Mouse (Mus musculus) cerebellum, postnatal 4 days (tissue): Measurements from ENCODE around the gene Cela2a.

Experiments
- DNase-seq, 2 experiments: peaks; one replicate each; pipeline ENCODE4 v3.0.0; 2022; ENCODE audit warnings: low spot score in 2 of 2, mixed read lengths in 1 of 2

Gene Cela2a

DNA sequence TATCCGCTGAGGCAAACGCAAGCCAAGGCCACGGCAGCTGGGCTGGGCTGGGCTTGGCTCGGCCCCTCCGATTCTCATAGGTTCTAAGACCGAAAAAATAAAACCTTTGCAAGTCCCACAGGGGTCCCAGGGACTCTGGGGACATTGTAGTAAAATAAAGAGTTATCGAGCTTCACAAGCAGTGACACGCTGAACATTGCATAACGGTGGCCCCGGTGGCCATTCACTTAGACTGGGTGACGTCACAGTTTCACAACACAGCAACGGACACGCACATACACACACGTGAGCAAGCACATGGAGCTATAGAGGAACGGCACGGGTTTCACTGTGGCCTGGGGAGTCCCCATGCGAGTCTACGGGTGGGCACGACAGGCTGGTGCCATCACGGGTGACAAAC is 32.5 kb upstream of the Cela2a start:
- DNase-seq = no peak

DNA sequence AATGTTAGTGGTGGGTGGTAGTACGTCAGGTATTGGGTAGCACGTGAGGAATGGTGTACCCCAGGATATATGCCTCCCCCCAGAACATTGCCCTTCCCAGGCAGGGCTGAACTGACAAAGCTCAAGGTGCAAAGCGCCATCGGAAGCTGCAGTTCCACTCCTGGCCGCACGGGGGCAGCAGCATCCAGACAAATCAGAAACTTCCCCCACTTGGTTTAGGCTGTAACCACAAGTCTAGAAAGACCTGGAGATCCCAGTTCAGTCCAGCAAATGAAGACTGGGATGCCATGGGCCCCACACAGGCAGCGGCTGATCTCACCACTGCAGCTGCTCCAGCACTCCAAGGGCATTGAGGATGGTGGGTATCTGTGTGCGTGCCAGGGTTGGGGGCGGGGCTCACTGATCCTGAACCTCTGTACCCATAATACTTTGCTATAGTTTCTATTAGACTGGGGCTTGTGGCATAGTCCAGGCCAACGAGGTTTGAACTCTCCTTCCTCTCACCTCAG is 31.5 kb upstream of the Cela2a start:
- peak; percentile 87 to 92 for DNase-seq

DNA sequence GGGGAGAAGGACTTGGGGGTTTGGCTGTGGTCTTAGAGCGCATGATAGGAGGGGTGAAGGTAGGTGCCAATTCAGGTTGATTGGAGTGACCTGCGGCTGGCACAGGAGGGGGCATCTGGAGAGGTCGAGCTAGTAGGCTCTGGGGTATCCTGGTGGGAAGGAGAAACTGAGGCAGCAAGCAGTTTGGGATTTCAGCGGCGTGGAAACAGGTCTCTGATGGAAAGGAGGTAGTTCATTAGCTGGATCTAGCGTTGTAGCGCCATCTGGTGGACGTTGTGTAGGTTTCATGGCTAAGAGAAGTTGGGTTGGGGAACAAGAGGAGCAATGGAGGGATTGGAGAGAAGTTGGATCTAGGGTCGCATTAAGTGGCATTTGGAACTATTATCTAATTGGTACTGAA is 27.5 kb upstream of the Cela2a start:
- DNase-seq = peak in 1 of 2 experiments; percentile 65

DNA sequence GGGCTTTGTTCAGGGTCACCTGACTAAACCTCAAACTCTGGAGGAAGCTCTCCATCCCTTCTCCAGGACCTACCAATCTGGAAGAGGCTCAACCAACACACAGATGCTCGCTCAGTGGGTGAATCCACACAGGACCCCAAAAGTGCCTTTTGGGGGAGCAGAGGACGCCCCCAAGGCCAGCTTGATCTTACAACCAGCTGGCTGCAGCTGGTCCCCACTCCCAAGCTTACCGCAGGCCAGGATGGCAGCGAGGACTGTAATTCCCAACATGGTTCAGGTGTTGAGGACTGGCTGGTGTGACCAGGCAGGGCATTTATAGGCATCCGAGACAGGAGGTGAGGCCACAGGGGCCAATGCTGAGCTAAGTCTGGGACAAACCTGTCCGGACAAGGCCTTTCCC is 20.0 kb upstream of the Cela2a start, which contains the start of gene Ctrc:
Gene Ctrc, minus strand, starts transcription at position 361 of the 400 bp plus-strand sequence.
- DNase-seq = no peak

- DNase-seq = no peak
Measured at GRCm38 (mm10) chr4:141834536-141835095, 8.7 kb upstream of the Cela2a start.

DNA sequence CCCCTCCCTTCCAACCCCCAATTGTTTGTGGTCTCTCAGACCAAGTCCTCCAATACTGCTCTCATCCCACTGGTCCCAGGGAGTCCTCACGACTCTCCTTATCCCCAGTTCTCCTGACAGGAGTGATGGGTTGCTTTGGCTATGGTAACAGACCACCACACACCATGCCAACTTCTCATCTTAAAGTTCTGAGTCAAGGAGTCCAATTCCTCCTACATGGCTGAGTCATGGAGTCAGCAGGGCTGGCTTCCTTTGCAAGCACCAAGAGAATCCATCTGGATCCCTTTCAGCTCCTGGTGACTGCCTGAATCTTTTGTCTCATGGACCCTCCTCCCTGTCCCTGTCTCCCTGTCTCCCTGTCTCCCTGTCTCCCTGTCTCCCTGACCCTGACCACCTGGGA is 8.0 kb upstream of the Cela2a start:
- no peak for DNase-seq

DNA sequence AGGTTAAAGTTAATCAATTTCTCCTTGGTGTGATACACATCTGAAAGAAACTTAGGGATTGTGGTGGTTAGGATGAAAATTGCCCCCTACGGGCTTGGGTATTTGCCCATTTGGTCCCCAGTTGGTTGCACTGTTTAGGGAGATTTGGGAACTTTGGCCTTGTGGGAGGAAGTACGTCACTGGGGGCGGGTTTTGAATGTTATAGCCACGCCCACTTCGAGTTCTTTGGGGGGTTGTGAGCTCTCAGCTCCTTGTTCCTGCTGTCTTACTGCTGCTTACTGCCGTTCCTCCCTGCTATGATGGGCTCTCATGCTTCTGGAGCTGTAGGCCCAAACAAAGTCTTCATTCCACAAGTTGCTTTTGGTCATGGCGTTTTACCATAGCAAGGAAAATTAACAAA is 5.4 kb upstream of the Cela2a start:
- DNase-seq = no peak

GRCm38 (mm10) chr4:141830381-141830780 is 4.4 kb upstream of the Cela2a start:
- no peak for DNase-seq

GRCm38 (mm10) chr4:141828177-141828576 is 2.2 kb upstream of the Cela2a start:
- no peak for DNase-seq

DNA sequence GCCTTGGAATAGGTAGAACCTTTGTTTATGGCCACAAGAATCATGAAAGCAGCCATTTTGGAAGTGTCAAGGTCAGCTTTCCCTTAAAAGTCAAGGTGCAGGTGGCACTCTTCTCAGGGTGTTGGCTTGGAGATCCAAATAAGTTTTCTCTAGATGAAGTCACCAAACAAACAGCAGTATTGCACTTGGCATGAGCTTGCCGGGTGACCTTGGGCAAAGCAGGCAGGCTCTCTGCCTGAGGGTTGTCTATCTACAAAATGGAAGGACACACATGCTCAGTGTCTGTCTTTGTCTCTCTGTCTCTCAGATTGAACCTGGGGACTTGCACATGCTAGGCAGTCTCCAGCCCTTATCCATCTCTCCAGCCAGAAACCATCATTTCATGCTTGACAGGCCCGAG is 1.4 kb upstream of the Cela2a start:
- DNase-seq = no peak

DNA sequence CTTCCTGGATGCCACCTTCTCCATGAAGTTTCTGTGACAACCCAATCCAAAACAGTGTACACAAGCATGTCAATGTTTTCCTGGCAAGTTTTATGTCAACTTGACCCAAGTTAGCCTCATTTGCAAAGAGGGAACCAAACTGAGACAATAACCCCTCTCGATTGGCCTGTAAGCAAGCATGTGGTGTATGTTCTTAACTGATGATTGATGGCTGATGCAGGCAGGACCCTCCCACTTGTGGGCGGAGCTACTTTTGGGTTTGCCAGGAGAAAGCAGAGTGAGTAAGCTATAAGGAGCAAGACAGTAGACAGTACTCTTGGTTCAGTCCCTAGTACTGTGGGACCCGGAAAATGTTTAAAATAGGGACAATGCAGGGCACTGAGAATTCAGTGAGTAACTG is 3.0 kb downstream of the Cela2a start:
- DNase-seq = peak in 1 of 2 experiments; percentile 7

DNA sequence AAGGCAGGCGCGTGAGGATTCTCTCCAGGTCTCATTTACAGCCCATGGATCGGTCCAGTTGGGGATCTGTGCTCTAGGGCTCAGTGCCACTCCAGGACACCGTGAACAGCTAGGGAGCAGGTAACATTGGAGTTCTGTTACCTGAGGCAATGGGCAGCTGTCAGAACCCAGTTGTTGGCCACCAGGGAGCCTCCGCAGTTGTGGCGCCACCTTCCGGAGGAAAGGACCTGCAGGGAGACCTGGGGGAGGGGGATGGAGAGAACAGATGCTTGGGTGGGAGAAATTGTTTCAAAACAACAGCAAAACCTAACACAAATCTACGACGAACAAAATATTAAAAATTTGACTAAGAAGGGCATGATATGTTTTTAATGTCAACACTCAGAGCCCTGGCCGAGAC is 3.9 kb downstream of the Cela2a start:
- peak in 1 of 2 experiments; percentile 19 for DNase-seq

GRCm38 (mm10) chr4:141821178-141821577 is 4.8 kb downstream of the Cela2a start:
- no peak for DNase-seq

GRCm38 (mm10) chr4:141819316-141819715 is 6.6 kb downstream of the Cela2a start:
- DNase-seq = peak in 1 of 2 experiments; percentile 10

GRCm38 (mm10) chr4:141818861-141819260 is 7.1 kb downstream of the Cela2a start:
- DNase-seq = peak in 1 of 2 experiments; percentile 7

DNA sequence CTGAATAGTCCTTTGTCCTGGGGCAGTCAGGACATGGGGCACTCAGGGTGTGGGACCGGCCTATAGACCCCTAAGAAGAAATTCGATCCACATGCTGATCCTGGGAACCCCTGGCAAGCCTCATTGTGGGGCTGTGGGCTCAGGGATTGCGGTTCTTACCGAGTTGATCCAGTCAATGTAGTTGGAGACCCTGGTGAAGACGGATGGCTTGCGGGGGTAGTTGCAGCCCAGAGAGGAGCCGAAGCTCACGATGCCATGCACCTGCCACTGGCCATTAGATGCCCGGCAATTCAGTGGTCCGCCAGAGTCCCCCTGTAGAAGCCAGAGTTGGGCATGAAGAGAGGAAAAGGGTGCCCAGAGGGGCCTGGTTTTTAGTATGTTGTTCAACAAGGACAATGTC is 8.3 kb downstream of the Cela2a start:
- no peak for DNase-seq

DNA sequence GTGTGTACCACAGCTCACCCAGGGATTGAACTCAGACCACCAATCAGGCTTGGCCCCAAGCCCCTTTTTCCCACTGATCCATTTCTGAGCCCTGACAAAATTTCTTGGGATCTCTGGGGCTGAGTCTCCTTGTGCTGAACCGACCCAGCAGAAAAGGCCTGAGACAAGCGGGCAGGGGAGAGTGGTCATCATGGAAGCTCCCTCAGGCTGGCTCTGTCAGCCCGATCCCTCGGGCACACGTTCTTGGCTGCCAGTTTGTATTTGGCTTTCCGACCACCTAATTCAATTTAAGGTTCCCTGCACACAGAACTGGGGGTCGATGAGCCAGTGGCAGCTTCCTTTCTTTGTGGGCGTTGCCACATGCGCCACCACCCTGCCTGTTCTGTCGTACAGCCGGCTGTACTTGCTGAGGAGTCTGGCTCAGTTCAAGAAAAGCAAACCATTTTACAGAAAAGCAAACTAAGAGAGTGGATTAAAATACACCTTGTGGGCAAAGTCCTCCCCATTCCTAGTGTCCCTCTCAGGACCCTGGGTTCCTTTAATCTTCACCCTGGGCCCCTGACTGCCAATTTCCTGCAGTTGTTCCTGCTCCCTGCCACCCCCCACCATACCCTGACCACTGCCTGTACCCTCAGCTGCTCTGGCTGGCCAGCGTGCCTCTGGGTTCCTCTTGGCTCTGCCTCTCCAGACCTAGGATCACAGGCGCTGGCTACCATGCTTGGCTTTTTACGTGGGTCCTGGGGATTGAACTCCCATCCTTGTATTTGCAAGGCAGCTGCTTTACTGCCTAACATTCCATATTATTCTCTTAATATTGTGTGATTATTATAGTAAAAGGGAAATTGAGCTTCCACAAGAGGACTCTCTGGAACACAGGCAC is 8.9 kb downstream of the Cela2a start:
- DNase-seq = peak in 1 of 2 experiments; percentile 15

DNA sequence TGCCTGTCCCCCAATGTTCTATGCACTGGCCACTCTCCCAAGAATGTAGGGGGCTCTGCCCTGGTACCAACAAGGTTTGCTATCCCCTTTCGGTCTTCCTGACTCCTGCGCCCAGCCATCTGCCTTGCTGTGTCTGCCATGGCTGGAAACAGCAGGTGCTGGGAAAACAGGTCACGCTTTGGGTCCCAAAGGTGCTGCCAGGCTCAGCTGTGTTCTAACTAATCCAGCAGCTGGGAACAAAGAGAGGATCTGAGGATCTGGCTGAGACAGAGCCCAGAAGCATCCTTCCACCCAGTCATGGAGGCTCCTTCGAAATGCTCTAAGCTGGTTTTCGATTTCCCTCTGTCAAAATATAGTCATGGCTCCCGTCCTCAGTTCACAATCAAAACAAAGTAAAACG is 9.7 kb downstream of the Cela2a start:
- DNase-seq = no peak

GRCm38 (mm10) chr4:141811375-141811774 is 14.6 kb downstream of the Cela2a start:
- DNase-seq = no peak

DNA sequence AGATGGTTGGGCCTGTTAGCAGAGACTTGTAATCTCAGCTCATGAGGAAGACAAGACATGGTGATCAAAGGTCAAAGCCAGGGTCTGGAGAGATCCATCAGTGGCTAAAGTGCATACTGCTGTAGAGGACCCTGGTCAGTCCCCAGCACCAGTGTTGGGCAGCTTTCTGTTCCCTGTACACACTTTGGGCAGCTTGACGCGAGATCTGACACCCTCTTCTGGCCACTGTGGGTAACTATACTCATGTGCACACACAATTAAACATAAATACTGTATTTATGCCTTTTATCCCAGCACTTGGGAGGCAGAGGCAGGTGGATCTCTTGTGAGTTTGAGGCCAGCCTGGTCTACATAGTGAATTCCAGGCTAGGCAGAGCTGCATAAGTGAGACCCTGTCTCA is 15.0 kb downstream of the Cela2a start:
- DNase-seq = no peak

DNA sequence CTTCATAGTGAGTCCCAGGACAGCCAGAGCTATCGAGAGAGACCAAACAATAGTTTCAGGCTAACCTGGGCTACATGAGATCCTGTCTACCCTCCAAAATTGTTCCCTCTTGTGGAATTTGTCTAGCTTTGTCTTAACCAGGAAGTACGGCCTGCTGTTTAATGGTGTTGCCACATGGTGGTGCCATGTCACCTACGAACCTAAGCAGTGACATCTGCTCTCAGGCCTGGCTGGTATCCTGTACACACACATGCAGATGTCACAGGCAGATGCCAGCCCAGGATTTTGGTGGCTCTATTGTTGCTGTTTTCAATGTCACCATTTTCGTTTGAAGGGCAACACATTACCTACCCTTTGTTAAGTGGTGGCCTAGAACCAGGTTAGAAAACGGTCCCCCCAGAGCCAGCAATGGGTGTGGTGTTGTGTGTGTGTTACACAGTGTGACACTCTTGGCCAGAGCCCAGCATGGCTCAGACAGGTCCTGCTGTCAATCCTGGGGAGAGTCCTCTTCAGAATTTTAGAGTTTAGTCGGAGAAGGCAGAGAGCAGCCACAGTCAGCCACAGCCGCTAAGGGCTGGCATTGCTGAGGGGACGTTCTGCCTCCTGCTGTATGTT is 16.0 kb downstream of the Cela2a start:
- DNase-seq = peak in 1 of 2 experiments; percentile 28

DNA sequence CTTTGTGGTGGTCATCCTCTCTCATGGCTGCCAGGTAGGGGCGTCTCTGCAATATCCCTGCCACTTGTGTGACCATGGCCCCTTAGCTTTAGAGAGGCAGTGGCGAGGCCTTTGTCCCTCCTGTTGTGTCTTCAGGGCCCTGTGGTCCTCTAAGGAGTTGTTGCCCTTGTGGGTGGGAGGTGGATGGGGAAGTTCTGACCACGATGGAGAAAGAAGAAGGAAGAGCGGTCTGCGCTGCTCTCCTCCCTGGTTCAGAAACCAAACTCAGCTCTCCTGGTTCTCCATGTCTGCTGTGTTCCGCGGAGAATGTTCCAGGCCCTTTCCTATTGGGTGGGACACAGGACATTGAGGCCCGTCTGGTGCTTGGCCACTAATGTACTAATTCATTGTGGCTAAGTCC is 20.1 kb downstream of the Cela2a start:
- DNase-seq = no peak

DNA sequence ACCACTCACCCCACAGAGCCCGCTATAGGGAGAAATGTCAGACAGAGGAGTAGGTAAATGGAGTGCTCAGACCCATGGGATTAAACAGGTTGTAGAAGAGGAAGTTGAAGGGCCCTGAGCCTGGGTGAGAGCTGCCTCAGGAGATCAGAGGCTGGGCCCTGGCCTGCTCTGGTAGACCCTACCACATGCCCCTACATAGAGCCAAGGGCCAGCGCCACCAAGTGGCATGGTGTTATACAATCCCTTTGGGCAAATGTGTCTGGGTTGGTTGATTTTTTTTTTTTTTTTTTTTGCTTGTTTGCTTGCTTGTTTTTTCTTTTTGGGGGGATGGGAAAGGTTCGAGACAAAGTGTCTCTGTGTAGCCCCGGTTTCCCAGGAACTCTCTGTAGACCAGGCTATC is 21.9 kb downstream of the Cela2a start:
- DNase-seq = no peak
